Mouse (Mus musculus): Measurements from ENCODE around the gene Myom3. TPM values are rescaled to one million over a fixed set of nuclear protein-coding genes. Genes with fewer than 3 reads are reported as not detected.

The Myom3 gene
- polyA plus RNA-seq, 1 experiment from 2014 or later, result 0.25 TPM

GRCm38 (mm10) chr4:135766976-135767375, 7.5 kb downstream of the Myom3 start:
- ATAC-seq (ENCODE audit: low FRiP score) (no peak), DNase-seq (ENCODE audit: low spot score) (no peak)
- Histone ChIP-seq H3K4me2 (replicated peaks; ENCODE audit: low read depth, low read length) (no peak overlapping the region), H3K27me3 (ENCODE audit: control insufficient read depth, insufficient read depth, low read length) (no peaks in the 10 kb centered on the region), H3K27ac (ENCODE audit: low read depth, low read length) (no peak overlapping the region), H3K4me3 (ENCODE audit: low read depth, low read length) (no peak overlapping the region), H3K36me3 (ENCODE audit: control insufficient read depth, insufficient read depth, low read length) (no peaks in the 10 kb centered on the region), H3K9ac (ENCODE audit: low read depth, low read length) (no peak overlapping the region), H3K9me3 (ENCODE audit: control insufficient read depth, low read length) (no peaks in the 10 kb centered on the region), H3K4me1 (replicated peaks; ENCODE audit: control insufficient read depth, insufficient read depth, low read length) (no peaks in the 10 kb centered on the region)
- WGBS, result 74% methylated on average over 3 of the region's 3 CpGs

- H3K4me3 ChIP-seq (ENCODE audit: low read depth, low read length), result no peak overlapping the region
- no peak for ATAC-seq (ENCODE audit: low FRiP score)
- H3K27me3 ChIP-seq (ENCODE audit: control insufficient read depth, insufficient read depth, low read length), result no peaks in the 10 kb centered on the region
- 67% methylated on average over 14 of the region's 14 CpGs for WGBS
- H3K9me3 ChIP-seq (ENCODE audit: control insufficient read depth, low read length), result no peaks in the 10 kb centered on the region
- no peaks in the 10 kb centered on the region for H3K4me1 ChIP-seq (replicated peaks; ENCODE audit: control insufficient read depth, insufficient read depth, low read length)
- no peak overlapping the region for H3K27ac ChIP-seq (ENCODE audit: low read depth, low read length)
- no peak overlapping the region for H3K4me2 ChIP-seq (replicated peaks; ENCODE audit: low read depth, low read length)
- H3K9ac ChIP-seq (ENCODE audit: low read depth, low read length), result no peak overlapping the region
- no peaks in the 10 kb centered on the region for H3K36me3 ChIP-seq (ENCODE audit: control insufficient read depth, insufficient read depth, low read length)
- DNase-seq (ENCODE audit: low spot score), result peak; percentile 51
Observed at GRCm38 (mm10) chr4:135768572-135769526, 9.3 kb downstream of the Myom3 start.

GRCm38 (mm10) chr4:135770611-135771305, 11.2 kb downstream of the Myom3 start:
- H3K27ac ChIP-seq (ENCODE audit: low read depth, low read length), result no peak overlapping the region
- no peak for ATAC-seq (ENCODE audit: low FRiP score)
- no peak overlapping the region for H3K9ac ChIP-seq (ENCODE audit: low read depth, low read length)
- H3K36me3 ChIP-seq (ENCODE audit: control insufficient read depth, insufficient read depth, low read length), result no peaks in the 10 kb centered on the region
- H3K27me3 ChIP-seq (ENCODE audit: control insufficient read depth, insufficient read depth, low read length), result no peaks in the 10 kb centered on the region
- H3K4me3 ChIP-seq (ENCODE audit: low read depth, low read length), result no peak overlapping the region
- no peaks in the 10 kb centered on the region for H3K9me3 ChIP-seq (ENCODE audit: control insufficient read depth, low read length)
- H3K4me2 ChIP-seq (replicated peaks; ENCODE audit: low read depth, low read length), result no peak overlapping the region
- 85% methylated on average over 18 of the region's 18 CpGs for WGBS
- no peak for DNase-seq (ENCODE audit: low spot score)
- no peaks in the 10 kb centered on the region for H3K4me1 ChIP-seq (replicated peaks; ENCODE audit: control insufficient read depth, insufficient read depth, low read length)

GRCm38 (mm10) chr4:135771592-135771991, 12.1 kb downstream of the Myom3 start:
- H3K36me3 ChIP-seq (ENCODE audit: control insufficient read depth, insufficient read depth, low read length), result no peaks in the 10 kb centered on the region

GRCm38 (mm10) chr4:135772671-135773070, 13.2 kb downstream of the Myom3 start:
- no peak overlapping the region for H3K27ac ChIP-seq (ENCODE audit: low read depth, low read length)
- H3K4me3 ChIP-seq (ENCODE audit: low read depth, low read length), result no peak overlapping the region
- H3K4me2 ChIP-seq (replicated peaks; ENCODE audit: low read depth, low read length), result no peak overlapping the region
- no peak overlapping the region for H3K9ac ChIP-seq (ENCODE audit: low read depth, low read length)
- no peaks in the 10 kb centered on the region for H3K36me3 ChIP-seq (ENCODE audit: control insufficient read depth, insufficient read depth, low read length)
- DNase-seq (ENCODE audit: low spot score) (no peak), ATAC-seq (ENCODE audit: low FRiP score) (no peak)
- no peaks in the 10 kb centered on the region for H3K9me3 ChIP-seq (ENCODE audit: control insufficient read depth, low read length)
- WGBS, result 75% methylated on average over 4 of the region's 4 CpGs
- no peaks in the 10 kb centered on the region for H3K27me3 ChIP-seq (ENCODE audit: control insufficient read depth, insufficient read depth, low read length)
- H3K4me1 ChIP-seq (replicated peaks; ENCODE audit: control insufficient read depth, insufficient read depth, low read length), result no peaks in the 10 kb centered on the region

More at GRCm38 (mm10) chr4:135771592-135771991, 12.1 kb downstream of the Myom3 start:
- H3K4me2 ChIP-seq (replicated peaks; ENCODE audit: low read depth, low read length), result no peak overlapping the region
- H3K9me3 ChIP-seq (ENCODE audit: control insufficient read depth, low read length), result no peaks in the 10 kb centered on the region
- H3K9ac ChIP-seq (ENCODE audit: low read depth, low read length), result no peak overlapping the region
- H3K27me3 ChIP-seq (ENCODE audit: control insufficient read depth, insufficient read depth, low read length), result no peaks in the 10 kb centered on the region
- no peaks in the 10 kb centered on the region for H3K4me1 ChIP-seq (replicated peaks; ENCODE audit: control insufficient read depth, insufficient read depth, low read length)
- WGBS, result 90% methylated on average over 6 of the region's 6 CpGs
- DNase-seq (ENCODE audit: low spot score) (no peak), ATAC-seq (ENCODE audit: low FRiP score) (no peak)
- H3K4me3 ChIP-seq (ENCODE audit: low read depth, low read length), result no peak overlapping the region
- no peak overlapping the region for H3K27ac ChIP-seq (ENCODE audit: low read depth, low read length)

GRCm38 (mm10) chr4:135774496-135774895, 15.0 kb downstream of the Myom3 start:
- ATAC-seq (ENCODE audit: low FRiP score) (no peak), DNase-seq (ENCODE audit: low spot score) (no peak)
- 55% methylated on average over 8 of the region's 8 CpGs for WGBS
- Histone ChIP-seq H3K36me3 (ENCODE audit: control insufficient read depth, insufficient read depth, low read length) (no peaks in the 10 kb centered on the region), H3K9ac (ENCODE audit: low read depth, low read length) (no peak overlapping the region), H3K4me2 (replicated peaks; ENCODE audit: low read depth, low read length) (no peak overlapping the region), H3K27ac (ENCODE audit: low read depth, low read length) (no peak overlapping the region), H3K4me3 (ENCODE audit: low read depth, low read length) (no peak overlapping the region), H3K27me3 (ENCODE audit: control insufficient read depth, insufficient read depth, low read length) (no peaks in the 10 kb centered on the region), H3K9me3 (ENCODE audit: control insufficient read depth, low read length) (no peaks in the 10 kb centered on the region), H3K4me1 (replicated peaks; ENCODE audit: control insufficient read depth, insufficient read depth, low read length) (no peaks in the 10 kb centered on the region)

- H3K4me1 ChIP-seq (replicated peaks; ENCODE audit: control insufficient read depth, insufficient read depth, low read length), result no peaks in the 10 kb centered on the region
- ATAC-seq (ENCODE audit: low FRiP score) (no peak), DNase-seq (ENCODE audit: low spot score) (no peak)
- no peak overlapping the region for H3K9ac ChIP-seq (ENCODE audit: low read depth, low read length)
- H3K27me3 ChIP-seq (ENCODE audit: control insufficient read depth, insufficient read depth, low read length), result no peaks in the 10 kb centered on the region
- H3K36me3 ChIP-seq (ENCODE audit: control insufficient read depth, insufficient read depth, low read length), result no peaks in the 10 kb centered on the region
- no peak overlapping the region for H3K27ac ChIP-seq (ENCODE audit: low read depth, low read length)
- H3K9me3 ChIP-seq (ENCODE audit: control insufficient read depth, low read length), result no peaks in the 10 kb centered on the region
- WGBS, result 88% methylated on average over 4 of the region's 4 CpGs
- no peak overlapping the region for H3K4me2 ChIP-seq (replicated peaks; ENCODE audit: low read depth, low read length)
- H3K4me3 ChIP-seq (ENCODE audit: low read depth, low read length), result no peak overlapping the region
Observed at GRCm38 (mm10) chr4:135776850-135777249, 17.3 kb downstream of the Myom3 start.

GRCm38 (mm10) chr4:135779661-135780060, 20.1 kb downstream of the Myom3 start:
- H3K4me2 ChIP-seq (replicated peaks; ENCODE audit: low read depth, low read length), result no peak overlapping the region
- H3K4me3 ChIP-seq (ENCODE audit: low read depth, low read length), result no peak overlapping the region
- H3K9ac ChIP-seq (ENCODE audit: low read depth, low read length), result no peak overlapping the region
- H3K36me3 ChIP-seq (ENCODE audit: control insufficient read depth, insufficient read depth, low read length), result no peaks in the 10 kb centered on the region
- no peak for ATAC-seq (ENCODE audit: low FRiP score)
- H3K27me3 ChIP-seq (ENCODE audit: control insufficient read depth, insufficient read depth, low read length), result no peaks in the 10 kb centered on the region
- 69% methylated on average over 9 of the region's 9 CpGs for WGBS
- no peak for DNase-seq (ENCODE audit: low spot score)
- no peaks in the 10 kb centered on the region for H3K9me3 ChIP-seq (ENCODE audit: control insufficient read depth, low read length)
- no peak overlapping the region for H3K27ac ChIP-seq (ENCODE audit: low read depth, low read length)
- no peaks in the 10 kb centered on the region for H3K4me1 ChIP-seq (replicated peaks; ENCODE audit: control insufficient read depth, insufficient read depth, low read length)

Measured in hindbrain, embryonic 11.5 days (tissue).